Mouse (Mus musculus) stomach, postnatal 0 days (tissue): ENCODE data around the gene Tctn1. TPM values are rescaled to one million over a fixed set of nuclear protein-coding genes. Genes with fewer than 3 reads are reported as not detected.

Experiments used
- ATAC-seq: fragments of 200-750 bp; cut with Nextera tagmentation; 2 replicates; pipeline ENCODE4 v1.8.0; 2017; ENCODE audit not compliant: low FRiP score, low TSS enrichment
- DNase-seq: peaks from one replicate; pipeline ENCODE4 v3.0.0-alpha.2; 2016; ENCODE audit warnings: low spot score
- H3K27ac ChIP-seq: fragments of 300-500 bp; sonication (generic); replicated peaks from 2 replicates; pipeline ENCODE4 v1.5.1; 2014; ENCODE audit warnings: mild to moderate bottlenecking, control low read depth
- H3K27me3 ChIP-seq: fragments of 300-500 bp; sonication (generic); 2 replicates; pipeline ENCODE4 v1.6.1; 2014; ENCODE audit warnings: low read length; ENCODE audit not compliant: control insufficient read depth, insufficient read depth
- H3K36me3 ChIP-seq: fragments of 300-500 bp; sonication (generic); 2 replicates; pipeline ENCODE4 v1.6.1; 2014; ENCODE audit warnings: low read length, mixed read lengths; ENCODE audit not compliant: control insufficient read depth, insufficient read depth
- H3K4me1 ChIP-seq: fragments of 300-500 bp; sonication (generic); replicated peaks from 2 replicates; pipeline ENCODE4 v1.6.1; 2014; ENCODE audit warnings: antibody characterized with exemption; ENCODE audit not compliant: control insufficient read depth, insufficient read depth
- H3K4me2 ChIP-seq: fragments of 300-500 bp; sonication (generic); replicated peaks from 2 replicates; pipeline ENCODE4 v1.6.1; 2014; ENCODE audit warnings: low read depth, mild to moderate bottlenecking, control low read depth, moderate library complexity
- H3K4me3 ChIP-seq: fragments of 300-500 bp; sonication (generic); 2 replicates; pipeline ENCODE4 v1.5.1; 2014; ENCODE audit warnings: low read depth, low read length, control low read depth
- H3K9ac ChIP-seq: fragments of 300-500 bp; sonication (generic); 2 replicates; pipeline ENCODE4 v1.6.1; 2014; ENCODE audit warnings: mild to moderate bottlenecking, low read length, control low read depth, mixed read lengths
- H3K9me3 ChIP-seq: fragments of 300-500 bp; sonication (generic); 2 replicates; pipeline ENCODE4 v1.6.1; 2016; ENCODE audit warnings: low read length; ENCODE audit not compliant: control insufficient read depth
- CTCF ChIP-seq: IDR thresholded peaks from 2 replicates; pipeline ENCODE4 v1.5.1; 2016; ENCODE audit warnings: antibody characterized with exemption, low read depth, mild to moderate bottlenecking, moderate library complexity
- EP300 ChIP-seq: optimal IDR thresholded peaks from 2 replicates; pipeline ENCODE3; 2016; ENCODE audit warnings: antibody characterized with exemption
- WGBS: fragments of 180-500 bp; shearing (Covaris S2); extraction: QIAGEN DNeasy Blood & Tissue Kit; methylation state at CpG from one replicate; pipeline ENCODE4 v1.1.7; 2014; 5-methylcytosine and 5-hydroxymethylcytosine counted together
- polyA plus RNA-seq: library from polyadenylated mRNA; unstranded; fragments of >200 nt; fragmentation: Nextera tagmentation; extraction: Ambion mirVana; gene quantifications from 2 replicates; pipeline ENCODE4 v1.2.1, GENCODE M21; 2015

The Tctn1 gene
- polyA plus RNA-seq, 1 experiment from 2014 or later, result 2.3 TPM

DNA sequence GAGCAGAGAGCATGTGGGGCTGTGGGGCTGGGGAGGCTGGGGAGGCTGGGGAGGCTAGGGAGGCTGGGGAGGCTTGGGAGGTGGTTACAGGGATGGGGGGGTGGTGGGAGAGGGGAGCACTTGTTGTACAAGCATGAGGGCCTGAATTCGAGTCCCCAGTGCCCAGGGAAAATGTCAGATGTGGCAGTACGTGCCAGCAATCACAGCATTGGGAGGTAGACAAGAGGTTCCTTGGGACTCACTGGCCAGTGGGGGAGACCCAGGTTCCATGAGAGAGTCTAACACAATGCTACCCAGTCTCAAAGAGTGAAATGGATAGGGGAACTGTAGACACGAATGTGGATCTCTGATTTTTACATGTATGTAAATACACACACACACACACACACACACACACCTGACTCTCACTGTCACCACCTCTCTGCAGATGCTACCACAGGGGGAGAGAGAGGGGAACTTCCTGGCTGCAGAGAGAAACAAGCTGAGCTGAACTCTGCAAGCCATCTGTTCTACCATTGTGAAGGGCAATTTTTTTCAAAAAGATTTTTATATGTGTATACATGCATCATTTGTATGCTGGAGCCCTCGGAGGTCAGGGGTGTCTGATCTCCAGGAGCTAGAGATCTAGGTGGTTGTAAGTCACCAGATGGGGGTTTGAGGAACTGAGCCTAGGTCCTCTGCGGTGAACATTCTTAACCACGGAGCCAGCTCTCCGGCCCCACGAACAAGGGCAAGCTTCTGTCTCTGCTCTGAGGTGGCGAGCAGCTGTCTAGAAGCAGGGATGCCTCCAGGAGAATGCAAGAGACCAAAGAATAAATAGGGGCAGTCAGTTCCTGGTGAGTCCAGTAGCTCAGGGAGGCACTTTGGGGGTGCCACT, 29.7 kb downstream of the Tctn1 start:
- 73% methylated on average over 9 of the region's 9 CpGs for WGBS
- Histone ChIP-seq H3K4me1 (no peaks in the 10 kb centered on the region), H3K4me2 (no peak overlapping the region), H3K27me3 (no peaks in the 10 kb centered on the region), H3K9me3 (no peaks in the 10 kb centered on the region), H3K36me3 (no peaks in the 10 kb centered on the region), H3K27ac (no peak overlapping the region), H3K4me3 (no peak overlapping the region), H3K9ac (no peak overlapping the region)
- TF ChIP-seq CTCF (no peak), EP300 (no peak)
- no peak for DNase-seq
- no peak for ATAC-seq

DNA sequence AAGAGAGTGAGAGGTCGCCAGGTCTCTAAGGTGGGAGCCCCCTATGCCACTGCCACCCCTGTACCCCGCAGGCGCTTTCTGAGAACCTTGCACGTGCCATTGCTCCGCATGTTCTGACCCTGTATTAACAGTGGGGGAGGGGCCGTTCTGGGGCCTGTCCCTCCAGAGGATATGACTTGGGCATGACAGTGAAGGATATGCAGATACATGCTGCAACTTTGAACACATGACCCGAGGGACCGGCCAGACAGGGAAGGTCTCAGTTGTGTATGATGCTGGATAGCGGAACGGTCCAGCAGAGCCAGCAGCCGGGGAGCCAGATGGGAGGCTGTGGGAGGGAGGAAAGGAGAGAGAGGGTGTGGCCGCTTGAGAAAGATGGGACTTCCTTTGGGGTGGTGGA, 30.6 kb downstream of the Tctn1 start:
- H3K9me3 ChIP-seq, result no peaks in the 10 kb centered on the region
- no peaks in the 10 kb centered on the region for H3K36me3 ChIP-seq
- no peak overlapping the region for H3K4me3 ChIP-seq
- no peaks in the 10 kb centered on the region for H3K27me3 ChIP-seq
- WGBS, result 77% methylated on average over 12 of the region's 12 CpGs
- no peak for TF ChIP-seq EP300
- TF ChIP-seq CTCF, result no peak
- H3K4me1 ChIP-seq, result no peaks in the 10 kb centered on the region
- no peak overlapping the region for H3K27ac ChIP-seq
- DNase-seq, result no peak
- no peak overlapping the region for H3K9ac ChIP-seq
- no peak overlapping the region for H3K4me2 ChIP-seq
- ATAC-seq, result 0 out of 2 replicates have a peak, but pooled peaks have one; percentile 23

DNA sequence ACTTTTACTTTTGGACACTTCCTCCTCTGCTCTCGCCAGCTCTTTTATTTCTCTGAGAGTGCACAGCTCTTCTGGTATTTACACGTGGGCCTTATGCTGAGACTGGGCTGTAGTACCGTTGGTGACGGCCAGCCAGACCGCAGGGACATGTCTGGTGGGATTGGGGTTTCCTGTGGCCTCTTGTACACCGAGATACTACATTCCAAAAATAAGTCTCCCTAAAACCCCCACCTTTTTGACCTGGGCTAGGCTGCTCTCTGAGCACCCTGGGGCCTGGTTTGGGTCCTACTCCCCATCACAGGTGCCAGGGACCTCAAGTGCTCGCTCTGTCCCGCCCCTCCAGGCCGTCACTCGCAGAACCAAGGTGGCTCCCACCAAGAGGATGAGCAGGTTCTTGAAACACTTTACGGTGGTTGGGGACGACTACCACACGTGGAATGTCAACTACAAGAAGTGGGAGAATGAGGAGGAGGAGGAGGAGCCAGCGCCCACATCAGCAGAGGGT, 31.1 kb downstream of the Tctn1 start:
- DNase-seq (no peak), ATAC-seq (no peak)
- 68% methylated on average over 14 of the region's 14 CpGs for WGBS
- TF ChIP-seq CTCF (no peak), EP300 (no peak)
- Histone ChIP-seq H3K9me3 (no peaks in the 10 kb centered on the region), H3K36me3 (no peaks in the 10 kb centered on the region), H3K27ac (no peak overlapping the region), H3K27me3 (no peaks in the 10 kb centered on the region), H3K4me1 (no peaks in the 10 kb centered on the region), H3K4me2 (no peak overlapping the region), H3K4me3 (no peak overlapping the region), H3K9ac (no peak overlapping the region)

DNA sequence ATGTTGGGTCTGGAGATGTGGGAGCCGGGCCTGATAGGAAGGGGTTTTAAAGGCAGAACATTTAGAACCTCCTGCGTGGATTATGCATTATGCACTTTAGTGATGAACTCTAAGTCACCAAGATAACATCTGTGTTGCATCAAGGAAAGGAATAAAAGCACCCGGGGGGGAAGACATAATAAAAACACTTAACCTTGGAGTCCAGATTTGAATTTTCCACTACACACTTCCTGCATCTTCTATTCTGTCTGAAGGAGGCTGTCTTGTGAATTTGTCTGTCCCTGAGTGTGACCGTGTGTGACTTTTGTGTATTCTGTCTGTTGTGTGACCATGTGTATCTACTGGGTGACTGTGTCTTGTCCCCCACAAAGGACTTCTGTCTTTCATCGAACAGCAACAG, 32.3 kb downstream of the Tctn1 start:
- DNase-seq, result no peak
- Histone ChIP-seq H3K4me3 (no peak overlapping the region), H3K4me2 (no peak overlapping the region), H3K27me3 (no peaks in the 10 kb centered on the region), H3K36me3 (no peaks in the 10 kb centered on the region), H3K9me3 (no peaks in the 10 kb centered on the region), H3K27ac (no peak overlapping the region; the same call in 1 of the 2 replicates), H3K4me1 (no peaks in the 10 kb centered on the region), H3K9ac (no peak overlapping the region)
- no peak for ATAC-seq
- WGBS, result 61% methylated on average over 5 of the region's 5 CpGs
- TF ChIP-seq CTCF (no peak), EP300 (no peak)

DNA sequence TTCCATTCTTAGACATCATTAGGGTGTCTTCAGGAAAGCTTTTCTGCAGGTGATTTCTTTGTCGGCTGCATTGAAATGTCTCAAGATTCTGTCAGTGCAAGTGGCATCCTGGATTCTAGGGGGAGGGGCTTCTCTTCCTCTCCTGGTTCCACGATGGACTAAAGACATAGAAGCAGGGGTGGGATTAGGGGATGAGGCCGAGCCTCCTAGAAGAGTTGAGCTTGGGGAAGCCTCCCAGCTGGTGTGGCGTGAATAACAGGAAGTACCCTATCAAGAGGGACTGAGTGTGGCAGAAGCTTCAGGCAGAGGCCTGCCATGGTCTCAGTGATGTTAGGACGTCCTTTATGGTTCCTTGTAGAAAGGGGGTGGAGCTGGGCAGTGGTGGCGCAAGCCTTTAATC, 32.8 kb downstream of the Tctn1 start:
- no peaks in the 10 kb centered on the region for H3K4me1 ChIP-seq
- H3K9me3 ChIP-seq, result no peaks in the 10 kb centered on the region
- no peak for ATAC-seq
- no peak overlapping the region for H3K9ac ChIP-seq
- H3K4me3 ChIP-seq, result no peak overlapping the region
- no peaks in the 10 kb centered on the region for H3K27me3 ChIP-seq
- no peak overlapping the region for H3K27ac ChIP-seq
- DNase-seq, result no peak
- no peak overlapping the region for H3K4me2 ChIP-seq
- H3K36me3 ChIP-seq, result no peaks in the 10 kb centered on the region
- WGBS, result 68% methylated on average over 6 of the region's 6 CpGs
- no peak for TF ChIP-seq CTCF
- TF ChIP-seq EP300, result no peak

DNA sequence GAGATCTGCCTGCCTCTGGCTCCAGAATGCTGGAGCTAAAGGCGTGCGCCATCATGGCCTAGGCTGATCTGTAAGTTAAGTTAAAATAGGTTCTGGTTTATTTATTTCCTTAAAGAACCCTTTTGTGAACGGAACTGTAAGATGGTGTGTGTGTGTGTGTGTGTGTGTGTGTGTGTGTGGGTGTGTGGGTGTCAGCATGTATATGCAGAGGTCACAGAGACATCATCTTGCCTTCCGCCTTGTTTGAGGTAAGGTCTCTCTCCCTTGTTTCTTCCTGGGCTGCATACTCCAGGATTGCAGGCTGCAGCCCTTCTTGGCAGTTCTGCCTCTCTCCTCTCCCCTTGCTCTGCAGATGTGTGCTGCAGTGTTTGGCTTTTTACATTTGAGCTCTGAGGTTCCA, 33.4 kb downstream of the Tctn1 start:
- Histone ChIP-seq H3K27ac (no peak overlapping the region), H3K9ac (no peak overlapping the region), H3K4me2 (no peak overlapping the region), H3K9me3 (no peaks in the 10 kb centered on the region), H3K4me3 (no peak overlapping the region), H3K36me3 (no peaks in the 10 kb centered on the region), H3K27me3 (no peaks in the 10 kb centered on the region), H3K4me1 (no peaks in the 10 kb centered on the region)
- DNase-seq (no peak), ATAC-seq (no peak)
- 87% methylated on average over 4 of the region's 4 CpGs for WGBS
- TF ChIP-seq CTCF, result no peak
- TF ChIP-seq EP300, result no peak
